Mouse (Mus musculus) right cerebral cortex, postnatal 4 days (tissue): ENCODE measurements at regions not wholly inside any gene's neighbourhood (a gene's known extent, or its start where the extent isn't known, plus 50 kb on each side); places are given as distances from the start of the nearest gene placed in this dataset.

Source experiments
- DNase-seq: peaks from one replicate; pipeline ENCODE4 v3.0.0-alpha.2; 2022

DNA sequence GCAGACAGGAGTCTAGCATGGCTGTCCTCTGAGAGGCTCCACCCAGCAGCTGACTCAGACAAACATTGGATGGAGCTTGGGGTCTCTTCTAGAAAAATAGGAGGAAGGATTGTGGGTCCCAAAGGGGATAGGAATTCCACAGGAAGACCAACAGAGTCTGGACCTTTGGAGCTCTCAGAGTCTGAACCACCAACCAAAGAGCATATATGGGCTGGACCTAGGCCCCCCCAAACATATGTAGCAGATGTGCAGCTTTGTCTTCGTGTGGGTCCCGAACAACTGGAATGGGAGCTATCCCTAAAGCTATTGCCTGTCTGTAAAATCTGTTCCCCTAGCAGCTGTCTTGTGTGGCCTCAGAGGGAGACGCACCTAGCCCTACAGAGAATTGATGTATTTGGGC lies 50.1 kb upstream of the Cpm start:
- no peak for DNase-seq

DNA sequence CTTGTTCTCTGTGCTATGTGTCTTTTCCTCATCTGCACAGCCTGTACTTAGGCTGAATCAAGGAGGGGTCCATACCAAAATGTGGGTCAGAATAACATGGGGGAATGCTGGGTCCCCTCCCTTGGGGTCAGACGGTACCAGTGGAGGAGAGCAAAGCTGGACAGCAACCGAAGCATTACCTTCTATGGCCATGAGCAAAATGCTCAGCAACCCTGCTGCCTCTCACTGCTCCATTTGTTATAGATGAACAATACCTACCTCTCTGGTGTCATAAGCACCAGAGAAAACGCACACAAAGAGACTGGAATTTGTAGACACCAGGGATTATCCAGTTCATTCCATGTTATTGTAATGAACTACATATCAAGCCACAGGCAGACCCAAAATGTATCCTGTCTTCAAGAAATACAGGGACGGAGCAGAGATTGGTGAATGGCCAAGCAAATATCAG lies 50.6 kb upstream of the Cpm start:
- DNase-seq = no peak

DNA sequence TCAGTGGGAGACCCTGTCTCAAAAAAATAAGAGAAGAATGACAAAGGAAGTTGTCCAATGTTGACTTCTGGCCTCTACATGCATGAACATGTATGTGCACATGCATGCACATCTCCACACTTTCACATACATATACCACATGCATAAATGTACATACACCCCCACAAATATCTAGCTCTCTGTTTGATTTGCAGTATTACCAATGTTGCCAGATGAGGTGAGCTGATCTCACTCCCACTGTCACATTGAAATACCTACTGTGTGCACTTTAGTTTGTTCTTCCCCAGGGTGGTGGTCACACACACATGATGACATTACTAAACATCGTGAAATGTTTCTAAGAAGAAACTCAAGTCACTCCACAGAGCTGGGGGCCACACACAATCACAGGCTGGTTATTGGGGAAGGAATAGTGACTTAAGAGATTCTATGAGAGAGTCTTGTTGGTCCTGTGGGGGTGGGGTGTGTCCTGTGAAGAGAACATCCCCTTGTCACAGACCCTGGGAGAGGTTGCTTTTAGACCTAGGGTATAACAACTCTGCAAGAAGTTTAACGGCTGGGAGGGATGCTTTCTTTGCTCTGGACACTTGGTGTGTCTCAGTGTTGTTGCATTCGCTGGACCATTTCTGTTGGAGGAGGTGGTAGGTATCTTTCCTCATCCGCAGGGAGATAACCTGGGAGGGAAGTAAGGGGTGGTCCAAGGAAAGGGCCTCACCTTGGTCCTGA lies 51.2 kb upstream of the Cpm start:
- no peak for DNase-seq

DNA sequence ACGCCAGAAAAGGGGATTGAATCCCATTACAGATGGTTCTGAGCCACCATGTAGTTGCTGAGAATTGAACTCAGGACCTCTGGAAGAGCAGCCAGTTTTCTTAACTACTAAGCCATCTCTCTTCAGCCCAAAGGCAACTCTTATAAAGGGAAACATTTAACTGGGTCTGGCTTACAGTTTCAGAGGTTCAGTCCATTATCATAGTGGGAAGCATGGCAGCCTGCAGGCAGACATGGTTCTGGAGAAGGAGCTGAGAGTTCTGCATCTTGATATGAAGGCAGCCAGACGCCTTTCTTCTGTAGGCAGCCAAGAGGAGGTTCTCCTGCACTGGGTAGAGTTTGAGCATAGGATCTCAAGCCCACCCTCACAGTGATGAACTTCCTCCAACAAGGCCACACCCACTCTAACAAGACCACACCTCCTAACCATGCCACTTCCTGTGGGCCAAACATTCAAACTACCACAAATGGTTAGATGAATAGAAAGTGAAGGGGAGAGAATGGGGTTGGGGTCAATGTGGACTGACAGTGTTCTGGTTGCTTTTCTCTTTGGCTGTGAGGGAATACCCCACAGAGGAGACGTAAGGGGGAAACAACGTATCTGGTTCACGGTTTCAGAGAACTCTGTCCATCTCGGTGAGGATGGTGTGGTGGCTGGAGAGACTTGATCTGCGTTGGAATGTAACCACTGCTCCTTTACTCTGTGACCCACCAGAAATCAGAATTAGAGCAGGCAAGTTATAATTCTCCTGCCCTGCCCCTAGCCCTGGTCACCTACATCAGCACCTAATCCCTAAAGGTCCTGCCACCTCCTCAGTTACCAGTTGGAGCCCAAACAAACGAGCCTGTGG lies 52.2 kb upstream of the Cpm start:
- no peak for DNase-seq

DNA sequence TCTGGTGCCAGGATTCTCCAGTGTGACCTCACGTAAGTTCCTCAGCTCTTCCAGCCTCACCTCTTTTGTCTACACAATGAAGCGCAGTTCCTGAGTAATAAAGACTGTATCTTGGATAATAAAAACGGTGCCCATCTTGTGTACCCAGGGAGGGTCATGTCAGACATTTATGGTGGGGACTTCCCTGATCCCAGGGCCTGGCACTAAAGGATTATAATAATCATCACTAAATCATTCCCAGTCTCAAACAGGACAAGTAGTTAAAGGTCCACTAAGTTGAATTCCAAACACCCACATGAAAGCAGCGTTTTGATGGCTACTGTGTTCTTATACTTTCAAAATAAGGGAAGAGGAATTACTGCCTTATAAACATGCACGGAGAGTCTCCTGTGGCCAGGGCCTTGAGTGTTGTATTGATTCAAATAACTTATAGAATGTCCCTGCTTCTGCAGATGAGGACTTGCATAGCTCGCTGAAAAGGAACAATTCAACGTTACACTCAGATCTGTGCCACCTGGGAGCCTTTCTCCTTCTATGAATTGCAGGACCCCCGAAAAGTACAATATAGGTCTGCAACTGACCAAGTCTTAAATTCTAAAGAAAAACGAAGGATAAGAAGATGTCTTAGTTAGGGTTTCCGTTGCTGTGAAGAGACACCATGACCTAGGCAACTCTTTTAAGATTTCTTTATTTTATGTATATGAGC lies 53.0 kb upstream of the Cpm start:
- DNase-seq = no peak

DNA sequence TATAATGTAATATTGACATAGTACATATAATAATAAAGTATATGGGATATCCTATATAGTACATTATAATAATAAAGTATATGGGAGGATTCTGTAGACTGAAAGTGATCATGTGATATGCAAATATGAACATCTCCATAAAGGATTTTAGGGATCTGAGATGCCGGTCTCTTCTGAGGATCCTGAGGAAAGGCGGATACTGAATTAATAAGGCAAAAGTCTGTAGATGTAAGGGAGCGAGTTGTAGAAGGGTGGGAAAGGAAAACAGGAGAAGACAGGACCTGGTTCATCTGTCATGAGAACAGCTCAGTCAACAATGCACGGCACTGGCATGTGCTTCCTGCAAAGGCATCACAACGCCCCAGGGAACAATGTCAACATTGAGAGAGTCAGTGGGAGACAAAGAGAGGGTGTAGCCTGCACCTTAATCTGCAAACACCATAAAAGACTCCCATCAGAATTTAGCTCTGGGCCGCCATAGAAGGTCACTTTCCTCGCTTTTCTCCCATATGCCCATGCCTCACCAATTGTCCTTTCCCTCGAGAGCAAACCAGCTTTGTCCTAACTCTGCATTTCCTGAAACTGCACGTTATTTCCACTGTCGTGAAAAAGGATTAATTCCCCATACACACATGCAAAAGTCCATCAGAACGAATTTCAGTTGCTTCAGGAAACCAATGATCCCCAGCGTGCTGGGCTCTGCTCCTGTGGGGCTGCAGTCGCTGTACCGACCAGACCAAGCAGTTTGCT lies 53.7 kb upstream of the Cpm start:
- no peak for DNase-seq

DNA sequence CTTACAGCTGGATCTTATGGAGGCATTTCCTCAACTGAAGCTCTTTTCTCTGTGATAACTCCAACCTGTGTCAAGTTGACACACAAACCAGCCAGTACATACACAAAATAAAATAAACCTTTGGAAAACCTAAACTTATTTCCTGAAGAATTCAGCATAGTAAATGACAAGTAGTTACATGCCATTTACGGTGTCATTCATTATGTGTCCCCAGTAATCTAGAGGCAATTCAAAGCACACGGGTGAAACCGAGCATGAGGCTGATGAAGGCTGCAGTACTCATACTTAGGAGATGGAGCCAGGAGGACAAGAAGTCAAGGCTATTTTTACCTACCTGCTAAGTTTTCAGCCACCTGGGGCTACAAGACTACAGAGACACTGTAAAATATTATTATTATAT lies 54.4 kb upstream of the Cpm start:
- no peak for DNase-seq

DNA sequence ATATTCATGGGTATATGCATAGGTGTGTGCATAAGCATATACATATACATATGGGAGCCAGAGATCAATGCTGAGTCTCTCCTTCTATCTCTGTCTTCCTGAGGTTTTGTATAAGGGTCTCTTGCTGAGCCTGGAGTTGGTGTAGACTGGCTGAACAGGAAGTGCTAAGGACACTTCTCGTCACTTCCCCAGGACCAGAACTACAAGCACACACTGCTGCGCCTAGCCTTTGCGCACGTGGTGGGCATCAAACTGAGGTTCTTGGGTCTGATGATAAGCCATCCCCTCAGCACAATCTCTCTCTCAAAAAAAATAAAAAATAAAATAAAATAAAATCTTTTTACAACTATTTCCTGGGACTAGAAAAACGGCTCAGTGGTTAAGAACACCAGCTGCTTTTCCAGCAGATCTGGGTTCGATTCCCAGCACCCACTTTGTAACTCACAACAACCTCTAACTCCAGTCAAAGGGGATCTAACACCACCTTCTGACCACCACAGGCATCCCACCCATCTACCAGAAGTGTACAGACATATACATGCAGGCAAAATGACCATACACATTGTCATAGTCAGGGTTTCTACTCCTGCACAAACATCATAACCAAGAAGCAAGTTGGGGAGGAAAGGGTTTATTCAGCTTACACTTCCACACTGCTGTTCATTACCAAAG lies 55.1 kb upstream of the Cpm start:
- no peak for DNase-seq

DNA sequence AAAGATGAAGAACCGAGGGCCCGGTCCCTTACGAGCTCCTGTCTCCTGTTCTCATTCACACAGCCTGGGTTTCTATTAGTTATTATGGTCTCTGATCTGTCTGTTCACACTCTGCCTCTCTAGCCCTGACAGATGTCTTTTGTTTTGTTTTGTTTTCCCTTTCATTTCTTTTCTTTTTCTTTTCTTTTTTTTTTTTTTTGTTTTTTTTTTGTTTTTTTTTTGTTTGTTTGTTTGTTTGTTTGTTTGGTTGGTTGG lies 55.8 kb upstream of the Cpm start:
- DNase-seq = no peak

DNA sequence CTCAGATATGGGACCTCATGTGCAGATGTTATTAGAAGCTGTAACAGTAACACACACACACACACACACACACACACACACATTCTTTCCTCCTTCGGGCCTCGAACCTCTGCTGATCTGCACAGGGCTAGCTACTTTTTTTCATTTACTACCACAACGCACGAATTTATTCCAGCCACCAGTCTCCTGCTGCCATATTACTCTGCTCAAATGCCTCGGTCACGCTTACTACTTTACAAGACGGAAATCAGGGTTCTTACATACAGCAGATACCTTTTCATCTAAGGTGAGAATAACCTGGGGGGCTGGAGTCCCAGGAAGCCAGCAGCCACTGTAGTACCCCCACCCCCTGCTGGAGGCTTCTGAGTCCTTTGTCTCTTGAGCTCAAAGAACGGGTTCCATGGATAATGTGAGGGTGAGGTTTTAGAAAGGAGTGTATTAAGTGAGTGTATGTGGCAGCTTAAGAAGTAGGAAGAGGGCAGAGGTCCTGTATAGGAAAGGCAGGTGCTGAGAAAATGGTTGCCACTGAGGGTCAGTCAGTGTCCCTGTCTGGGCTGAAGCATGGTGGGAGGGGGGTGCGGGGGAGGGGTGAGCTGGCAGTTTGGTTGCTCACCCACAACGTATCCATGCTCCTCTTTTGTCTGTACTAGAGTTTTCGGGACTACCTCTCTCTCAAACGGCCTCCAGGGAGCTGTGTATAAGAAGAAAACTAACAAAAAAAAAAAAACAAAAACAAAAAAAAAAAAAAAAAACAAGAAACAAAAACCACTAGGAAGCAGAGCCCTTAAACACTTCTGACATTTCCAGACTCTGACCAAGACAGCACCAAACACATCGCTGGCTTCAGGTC lies 56.3 kb upstream of the Cpm start:
- no peak for DNase-seq

DNA sequence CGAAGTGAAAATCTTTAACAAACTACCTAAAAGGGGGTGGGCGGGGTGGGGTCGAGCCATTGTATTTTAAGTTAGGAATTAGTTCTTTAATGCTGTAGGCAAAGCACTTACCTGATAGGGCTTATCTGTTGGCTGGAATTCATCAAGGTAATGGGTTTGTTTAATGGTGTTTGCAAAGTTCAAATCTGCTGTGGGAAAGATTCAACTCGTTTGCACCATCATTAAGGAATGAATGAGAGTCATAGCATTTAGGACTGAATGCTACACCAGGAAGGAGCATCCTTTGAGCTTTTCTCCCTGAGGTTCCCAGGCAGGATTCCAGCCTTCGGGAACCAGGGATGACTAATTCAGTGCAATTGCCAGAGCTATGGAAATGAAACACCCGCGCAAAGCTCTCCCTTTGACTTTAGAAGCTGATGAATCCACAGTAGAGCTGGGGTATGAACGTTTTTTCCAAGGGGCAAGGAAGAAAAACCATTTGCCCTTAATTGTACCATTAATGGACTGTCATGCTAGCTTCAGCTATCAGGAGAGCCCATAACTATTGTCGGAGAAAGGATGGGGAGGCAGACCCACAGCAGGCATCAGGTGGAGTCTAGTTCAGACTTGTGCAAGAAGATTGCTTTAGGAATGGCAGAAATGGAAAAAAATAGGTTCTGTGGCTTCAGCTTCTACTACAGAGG lies 57.3 kb upstream of the Cpm start:
- no peak for DNase-seq

DNA sequence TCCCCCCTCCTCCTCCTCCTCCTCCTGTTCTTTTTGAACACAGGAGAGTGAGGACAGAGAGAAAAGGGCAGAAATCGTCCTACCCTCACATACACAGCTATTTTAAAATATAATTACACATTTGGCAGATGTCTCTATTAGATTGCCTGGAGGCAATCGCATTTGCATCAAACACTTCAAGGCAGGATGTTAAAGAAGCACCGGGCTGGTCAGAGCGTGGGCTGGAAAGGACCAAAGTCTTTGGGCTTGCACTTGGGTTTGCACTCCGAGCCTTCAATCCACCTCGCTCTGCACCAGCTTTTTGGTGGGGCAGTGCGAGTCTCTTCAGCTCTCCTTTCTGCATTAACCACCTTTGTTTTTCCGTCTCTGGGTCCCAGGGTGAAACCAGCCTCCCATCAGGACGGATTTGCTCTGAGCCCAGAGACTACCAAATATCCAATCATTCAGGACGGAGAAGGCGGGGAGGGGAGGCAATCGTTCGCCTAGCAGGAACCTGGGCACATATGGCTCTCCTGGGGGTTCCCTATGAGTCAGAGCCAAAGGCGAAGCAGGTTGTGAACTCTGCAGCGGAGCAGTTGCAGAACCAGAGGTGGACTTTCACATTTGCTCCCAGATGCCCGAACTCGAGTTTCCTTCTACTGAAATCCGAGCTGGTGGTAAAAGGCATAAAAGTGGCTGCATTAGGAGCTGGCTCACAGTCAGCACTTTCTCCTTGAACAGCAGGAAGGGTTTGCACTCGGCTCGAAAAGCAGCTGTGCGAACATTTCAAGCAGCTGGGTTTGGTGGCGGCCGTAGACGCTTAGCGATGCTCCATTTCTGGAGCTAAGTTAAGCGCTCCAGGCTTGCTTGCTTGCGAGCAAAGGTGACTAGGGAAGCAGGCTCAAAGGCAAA lies 58.1 kb upstream of the Cpm start:
- peak; percentile 35 for DNase-seq

DNA sequence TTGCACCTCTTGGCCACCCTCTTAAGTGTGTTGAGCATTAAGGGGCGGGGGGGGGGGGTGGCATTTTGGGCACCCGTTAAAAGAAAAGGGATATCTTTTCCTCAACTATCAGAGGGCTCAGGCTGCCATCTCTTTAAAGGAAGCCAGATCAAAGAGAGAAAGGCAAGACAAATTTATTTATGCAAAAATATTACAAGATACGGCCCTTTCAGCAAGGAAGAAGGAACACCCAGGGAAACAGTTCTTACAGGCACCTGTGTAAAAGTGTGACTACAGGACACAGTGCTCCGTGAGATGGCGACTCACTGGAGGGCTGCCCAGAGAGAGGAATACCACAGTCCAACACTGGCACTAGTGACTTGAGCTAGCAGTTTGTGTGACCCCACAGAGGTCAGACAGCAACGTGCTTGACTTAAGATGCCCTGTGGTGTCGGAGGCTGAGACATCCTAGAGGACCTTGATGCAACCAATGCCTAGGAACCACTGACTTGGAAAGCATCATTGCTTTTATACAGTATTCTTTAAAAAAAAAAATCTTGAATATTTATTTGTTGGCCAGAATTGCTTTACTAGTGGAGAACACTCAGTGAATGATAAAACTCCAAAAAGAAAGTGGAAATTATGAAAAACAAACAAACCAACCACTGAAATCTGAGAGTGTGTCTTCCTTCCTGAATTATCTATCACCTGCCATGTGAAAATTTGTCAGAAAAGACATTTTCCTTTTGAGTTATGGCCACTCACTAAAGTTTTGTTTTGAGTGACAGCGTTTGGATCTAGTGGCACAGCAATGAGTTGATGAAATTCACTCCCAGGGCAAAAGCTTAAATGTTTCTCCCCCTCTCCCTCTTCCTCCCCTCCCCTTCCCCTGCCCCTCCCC lies 59.0 kb upstream of the Cpm start:
- DNase-seq = no peak

DNA sequence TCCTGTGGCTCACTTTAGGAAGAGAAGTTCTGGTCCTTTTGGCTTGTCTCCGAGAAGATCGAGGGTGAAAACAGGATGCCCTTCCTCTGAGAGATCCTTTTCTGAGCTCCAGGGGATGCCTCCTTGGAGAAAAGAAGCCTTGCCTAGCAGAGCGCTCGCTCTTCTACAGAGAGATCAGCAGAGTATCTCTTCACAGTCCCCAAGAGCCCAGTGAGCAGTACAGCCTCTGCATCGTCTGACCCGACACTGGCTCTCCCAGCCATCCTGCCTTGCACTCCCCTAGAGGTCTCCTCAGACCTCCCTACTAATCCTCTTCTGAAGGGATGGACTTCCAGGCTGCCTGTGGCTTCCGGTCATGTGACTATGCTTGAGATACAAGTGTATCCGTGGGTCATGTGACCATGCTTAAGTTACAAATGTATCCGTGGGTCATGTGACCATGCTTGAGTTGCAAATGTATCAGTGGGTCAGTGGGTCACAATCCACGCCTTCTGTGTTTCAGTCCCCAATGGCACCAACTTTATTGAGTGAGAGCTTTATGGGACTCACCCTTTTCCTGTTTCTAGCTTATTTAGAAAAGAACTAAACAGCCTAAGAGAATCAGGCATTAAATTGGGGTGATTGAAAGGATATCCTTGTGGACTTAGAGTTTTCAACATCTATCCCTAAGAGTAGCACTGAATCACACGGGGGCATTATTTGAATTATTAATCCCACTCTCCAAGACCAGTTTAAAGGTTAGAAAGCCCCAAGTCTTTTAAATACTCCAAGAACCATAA lies 59.8 kb upstream of the Cpm start:
- DNase-seq = no peak

DNA sequence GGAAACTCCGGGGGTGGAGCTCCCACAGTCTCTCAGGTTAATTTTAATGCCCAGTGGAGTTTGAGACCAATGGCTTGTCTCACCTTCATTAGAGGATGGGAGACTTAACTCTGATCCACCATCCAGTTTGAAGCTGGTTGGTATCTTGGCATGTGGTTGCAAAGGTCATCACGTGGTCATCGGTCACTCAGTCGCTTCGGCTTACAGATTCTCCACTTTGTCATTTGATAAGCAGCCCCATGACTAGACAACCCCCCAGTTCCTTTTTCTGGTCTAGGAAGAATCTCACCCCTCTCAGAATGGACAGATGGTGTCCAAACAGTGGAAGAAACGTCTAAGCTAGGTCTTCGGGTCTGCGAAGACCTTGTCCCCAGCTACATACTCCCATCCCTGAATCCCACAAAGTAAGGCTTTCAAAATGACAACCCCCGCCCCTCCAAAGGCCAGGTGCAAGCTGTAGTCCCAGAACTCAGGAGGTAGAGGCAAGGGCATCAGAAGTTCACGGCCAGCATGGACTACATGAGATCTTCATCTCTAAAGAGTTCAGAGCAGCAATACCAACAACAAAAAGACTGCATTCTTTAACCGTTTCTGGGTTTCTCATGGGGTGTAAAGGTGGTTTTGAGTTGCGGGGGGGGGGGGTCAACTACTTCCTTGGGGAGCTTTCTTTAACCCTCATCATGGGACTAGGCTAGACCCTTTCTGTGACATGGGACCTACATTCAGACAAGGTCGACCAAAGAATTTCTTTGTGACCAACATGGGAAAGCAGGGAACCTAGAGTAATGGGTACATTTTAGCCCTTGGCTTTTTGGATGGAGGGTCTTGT lies 60.6 kb upstream of the Cpm start:
- no peak for DNase-seq

DNA sequence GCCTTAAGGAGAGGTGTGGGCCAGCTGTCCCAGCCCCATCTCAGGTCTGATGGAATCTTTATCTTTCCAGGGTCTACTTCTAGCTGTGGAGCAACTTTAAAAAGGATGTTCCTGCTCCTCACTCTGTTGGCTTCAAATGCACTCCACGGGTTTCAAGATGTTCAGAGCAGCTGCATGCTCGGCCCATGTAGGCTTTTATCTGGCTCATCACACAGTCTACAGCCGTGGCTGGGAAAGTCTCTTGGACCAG lies 61.2 kb upstream of the Cpm start:
- no peak for DNase-seq

DNA sequence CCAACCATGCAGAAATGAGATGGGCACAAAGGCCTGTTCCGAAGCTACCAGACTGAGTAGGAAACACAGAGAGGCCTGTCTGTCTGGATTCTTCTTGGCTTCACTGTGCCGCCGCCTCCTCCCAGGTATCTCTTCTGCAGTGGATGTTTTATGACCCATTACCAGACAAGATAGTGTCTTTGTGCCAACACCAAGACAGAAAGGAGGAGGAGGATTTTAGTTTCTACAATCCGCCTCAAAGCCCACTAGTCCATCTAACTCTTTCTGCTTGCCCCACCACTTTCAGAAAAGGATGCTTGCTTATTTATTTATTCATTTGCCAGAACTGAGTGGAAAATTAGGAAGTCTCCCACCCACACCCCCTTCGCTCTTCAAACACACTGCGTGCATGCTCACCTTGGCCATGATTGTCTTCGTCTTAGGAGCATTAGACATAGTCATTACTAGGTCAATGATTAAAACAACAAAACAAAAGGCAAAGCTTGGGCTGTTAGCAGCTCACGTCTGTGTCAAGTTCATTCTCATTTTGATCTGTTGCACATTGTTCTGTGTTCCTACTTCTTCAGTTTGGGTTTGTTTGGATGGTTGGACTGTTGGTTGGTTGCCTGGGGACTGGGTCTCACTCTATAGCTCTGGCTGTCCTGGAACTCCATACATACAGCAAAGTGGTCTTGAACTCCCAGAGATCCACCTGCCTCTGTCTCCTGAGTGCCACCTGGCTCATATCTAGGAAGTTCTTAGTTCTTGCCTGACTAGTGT lies 61.7 kb upstream of the Cpm start:
- no peak for DNase-seq
